Mouse (Mus musculus) hindbrain, embryonic 15.5 days (tissue): Measurements from ENCODE around the gene Kcna6. TPM values are rescaled to one million over a fixed set of nuclear protein-coding genes. Genes with fewer than 3 reads are reported as not detected.

Experiments used
- ATAC-seq: fragments of 200-750 bp; cut with Nextera tagmentation; 2 replicates; pipeline ENCODE4 v1.8.0; 2017; ENCODE audit warnings: low read depth, moderate number of reproducible peaks, moderate TSS enrichment; ENCODE audit not compliant: low FRiP score
- H3K27ac ChIP-seq: fragments of 300-500 bp; sonication (generic); replicated peaks from 2 replicates; pipeline ENCODE4 v1.5.1; 2015; ENCODE audit warnings: mild to moderate bottlenecking, inconsistent platforms
- H3K27me3 ChIP-seq: fragments of 300-500 bp; sonication (generic); 2 replicates; pipeline ENCODE4 v1.6.1; 2015; ENCODE audit warnings: control low read depth, inconsistent platforms
- H3K36me3 ChIP-seq: fragments of 300-500 bp; sonication (generic); 2 replicates; pipeline ENCODE4 v1.6.1; 2015; ENCODE audit warnings: control low read depth, inconsistent platforms
- H3K4me1 ChIP-seq: fragments of 300-500 bp; sonication (generic); replicated peaks from 2 replicates; pipeline ENCODE4 v1.6.1; 2015; ENCODE audit warnings: control low read depth, inconsistent platforms
- H3K4me2 ChIP-seq: fragments of 300-500 bp; sonication (generic); 2 replicates; pipeline ENCODE4 v1.6.1; 2015; ENCODE audit warnings: moderate library complexity, mild to moderate bottlenecking, inconsistent platforms
- H3K4me3 ChIP-seq: fragments of 300-500 bp; sonication (generic); 2 replicates; pipeline ENCODE4 v1.5.1; 2015; ENCODE audit warnings: mild to moderate bottlenecking, inconsistent platforms
- H3K9ac ChIP-seq: fragments of 300-500 bp; sonication (generic); 2 replicates; pipeline ENCODE4 v1.6.1; 2015; ENCODE audit warnings: inconsistent platforms
- H3K9me3 ChIP-seq: fragments of 300-500 bp; sonication (generic); 2 replicates; pipeline ENCODE4 v1.6.1; 2016; ENCODE audit warnings: control low read depth, inconsistent platforms
- WGBS: fragments of 180-500 bp; shearing (Covaris S2); methylation state at CpG from one replicate; pipeline ENCODE4 v1.1.7; 2015; 5-methylcytosine and 5-hydroxymethylcytosine counted together
- polyA plus RNA-seq: library from polyadenylated mRNA; unstranded; fragments of >200 nt; fragmentation: Nextera tagmentation; extraction: Ambion mirVana; gene quantifications from 2 replicates; pipeline ENCODE4 v1.2.1, GENCODE M21; 2015

Kcna6 gene
- polyA plus RNA-seq, result 22.3 and 24.4 TPM in 2 replicates

- Histone ChIP-seq H3K9ac (peak within 1 kb of the TSS; percentile 60), H3K4me2 (peak within 1 kb of the TSS; percentile 92), H3K27me3 (peaks cover 3% of the 10 kb centered on the region; the same call in 1 of the 2 replicates), H3K27ac (peak within 1 kb of the TSS; percentile 85), H3K4me1 (peaks cover 36% of the 10 kb centered on the region), H3K36me3 (no peaks in the 10 kb centered on the region), H3K4me3 (peak within 1 kb of the TSS; percentile 66), H3K9me3 (no peaks in the 10 kb centered on the region)
- peak; percentile 97 for ATAC-seq
- WGBS, result 3% methylated on average over 36 of the region's 36 CpGs
Measured at GRCm38 (mm10) chr6:126740211-126741142, at the start of gene Kcna6. Kcna6 (minus strand) TSS chr6:126740674.

DNA sequence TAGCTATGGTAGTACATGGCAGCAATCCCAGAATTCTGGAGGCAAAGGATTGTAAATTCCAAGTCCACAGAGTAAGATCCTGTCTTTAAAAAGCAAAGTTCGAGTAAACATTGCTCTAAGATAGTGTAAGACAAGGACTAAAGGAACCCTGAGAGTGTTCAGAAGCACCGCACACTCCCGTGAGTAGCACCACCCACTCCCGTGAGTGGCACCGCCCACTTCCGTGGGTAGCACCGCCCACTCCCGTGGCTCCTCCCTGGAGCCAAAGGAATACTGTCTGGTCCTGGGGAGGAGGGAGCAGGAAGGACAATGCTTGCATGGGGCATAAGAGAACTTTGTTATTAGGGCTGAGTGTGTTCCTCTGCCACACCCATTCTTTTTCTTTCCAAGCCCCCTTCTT lies 48.4 kb upstream of the Kcna6 start:
- Histone ChIP-seq H3K4me2 (no peak overlapping the region), H3K9ac (no peak overlapping the region), H3K27me3 (no peaks in the 10 kb centered on the region), H3K27ac (no peak overlapping the region), H3K36me3 (no peaks in the 10 kb centered on the region), H3K4me3 (no peak overlapping the region), H3K9me3 (no peaks in the 10 kb centered on the region), H3K4me1 (no peaks in the 10 kb centered on the region)
- no peak for ATAC-seq
- WGBS, result 87% methylated on average over 8 of the region's 8 CpGs

DNA sequence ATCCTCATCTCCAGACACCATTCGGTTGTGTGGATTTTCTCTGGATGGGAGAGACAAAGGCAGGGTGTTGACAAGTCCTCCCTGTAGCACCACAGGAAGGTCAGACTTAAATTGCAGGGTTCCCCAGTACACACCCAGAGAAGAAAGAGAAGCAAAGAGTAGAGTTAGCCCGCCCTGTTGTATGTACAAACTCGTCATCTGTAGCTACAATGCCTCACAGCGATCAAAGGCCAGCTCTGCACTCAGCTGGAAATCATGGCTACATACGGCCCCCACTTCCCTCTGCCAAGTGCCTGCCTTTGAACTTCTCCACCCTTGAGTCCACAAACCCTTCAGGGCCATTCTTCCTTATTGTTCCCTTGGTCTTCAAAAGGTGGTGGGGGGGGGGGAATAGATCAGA lies 43.7 kb upstream of the Kcna6 start:
- Histone ChIP-seq H3K27ac (no peak overlapping the region), H3K4me1 (no peaks in the 10 kb centered on the region), H3K4me2 (no peak overlapping the region), H3K4me3 (no peak overlapping the region), H3K36me3 (no peaks in the 10 kb centered on the region), H3K27me3 (no peaks in the 10 kb centered on the region), H3K9me3 (no peaks in the 10 kb centered on the region), H3K9ac (no peak overlapping the region)
- WGBS, result 55% methylated on average over 5 of the region's 5 CpGs
- no peak for ATAC-seq

- Histone ChIP-seq H3K4me1 (no peaks in the 10 kb centered on the region), H3K4me2 (no peak overlapping the region), H3K9ac (no peak overlapping the region), H3K36me3 (no peaks in the 10 kb centered on the region), H3K9me3 (no peaks in the 10 kb centered on the region), H3K27me3 (no peaks in the 10 kb centered on the region), H3K4me3 (no peak overlapping the region), H3K27ac (no peak overlapping the region)
- no peak for ATAC-seq
- 76% methylated on average over 10 of the region's 10 CpGs for WGBS
Measured at GRCm38 (mm10) chr6:126783651-126784066, 43.2 kb upstream of the Kcna6 start.

DNA sequence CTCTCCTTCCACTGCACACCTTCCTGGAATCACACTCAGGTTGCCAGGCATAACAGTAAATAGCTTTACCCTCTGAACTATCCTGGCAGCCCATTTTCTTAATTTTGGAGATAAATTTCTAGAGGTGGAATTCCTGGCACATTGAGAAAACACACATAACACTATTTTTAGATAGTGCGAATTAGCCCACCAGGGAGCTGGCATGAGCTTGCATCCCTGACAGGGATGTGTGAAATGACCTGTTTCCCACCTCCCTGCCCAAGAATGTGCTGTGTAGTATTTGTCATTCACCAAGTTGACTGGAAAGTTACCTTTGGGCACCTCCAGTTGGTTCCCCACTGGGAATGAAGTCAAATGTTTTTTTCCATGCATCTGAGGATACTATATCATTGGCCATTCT lies 42.6 kb upstream of the Kcna6 start:
- Histone ChIP-seq H3K27me3 (no peaks in the 10 kb centered on the region), H3K4me1 (no peaks in the 10 kb centered on the region), H3K36me3 (no peaks in the 10 kb centered on the region), H3K4me3 (no peak overlapping the region), H3K9me3 (no peaks in the 10 kb centered on the region), H3K27ac (no peak overlapping the region), H3K4me2 (no peak overlapping the region), H3K9ac (no peak overlapping the region)
- no peak for ATAC-seq
- WGBS, result 74% methylated on average over 1 of the region's 1 CpGs

DNA sequence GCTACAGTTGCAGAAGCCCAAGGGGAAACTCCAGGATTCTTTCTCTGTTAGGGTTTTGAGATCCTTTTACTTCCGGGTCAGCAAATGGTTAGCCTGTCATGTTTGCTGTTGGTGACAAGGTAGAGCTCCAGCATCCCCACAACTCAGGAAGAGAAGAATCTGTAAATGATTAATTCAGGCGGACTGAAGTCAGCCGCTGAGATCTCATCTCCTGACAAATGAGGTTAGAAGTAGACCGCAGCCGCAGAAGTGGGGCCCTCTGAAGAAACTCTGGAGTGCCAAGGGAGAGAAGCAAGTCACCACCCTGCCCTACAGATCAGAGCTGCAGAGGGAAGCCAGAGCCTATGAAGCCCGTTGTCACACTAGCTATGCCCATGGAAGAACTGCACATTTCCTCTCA lies 37.4 kb upstream of the Kcna6 start:
- H3K27me3 ChIP-seq, result no peaks in the 10 kb centered on the region
- ATAC-seq, result no peak
- H3K9me3 ChIP-seq, result no peaks in the 10 kb centered on the region
- H3K4me2 ChIP-seq, result no peak overlapping the region
- no peak overlapping the region for H3K9ac ChIP-seq
- H3K4me3 ChIP-seq, result no peak overlapping the region
- WGBS, result 63% methylated on average over 6 of the region's 6 CpGs
- no peaks in the 10 kb centered on the region for H3K36me3 ChIP-seq
- H3K27ac ChIP-seq, result no peak overlapping the region
- no peaks in the 10 kb centered on the region for H3K4me1 ChIP-seq

DNA sequence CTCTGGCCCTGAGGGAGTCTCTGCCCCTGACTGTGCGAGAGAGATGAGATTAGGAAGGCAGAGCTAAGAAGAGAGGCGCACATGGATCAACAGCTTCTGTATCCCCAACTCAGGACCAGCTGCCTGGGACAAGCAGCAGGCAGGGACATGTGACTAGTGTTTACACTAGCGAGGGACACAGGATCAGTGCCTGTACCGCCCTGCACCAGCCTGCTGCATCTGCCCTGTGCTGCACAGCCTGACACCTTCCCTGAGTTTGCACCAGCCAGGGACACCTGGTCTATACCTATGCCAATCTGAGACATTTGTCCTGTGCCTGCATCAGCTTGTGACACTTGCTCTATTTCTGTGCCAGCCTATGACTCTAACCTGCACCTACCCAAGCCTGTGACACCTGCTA lies 33.4 kb upstream of the Kcna6 start:
- 73% methylated on average over 4 of the region's 4 CpGs for WGBS
- Histone ChIP-seq H3K9ac (no peak overlapping the region), H3K4me3 (no peak overlapping the region), H3K4me1 (peaks cover 13% of the 10 kb centered on the region), H3K4me2 (no peak overlapping the region), H3K27ac (no peak overlapping the region), H3K9me3 (no peaks in the 10 kb centered on the region), H3K36me3 (no peaks in the 10 kb centered on the region), H3K27me3 (no peaks in the 10 kb centered on the region)
- peak; percentile 30; the same call in 1 of the 2 replicates for ATAC-seq

DNA sequence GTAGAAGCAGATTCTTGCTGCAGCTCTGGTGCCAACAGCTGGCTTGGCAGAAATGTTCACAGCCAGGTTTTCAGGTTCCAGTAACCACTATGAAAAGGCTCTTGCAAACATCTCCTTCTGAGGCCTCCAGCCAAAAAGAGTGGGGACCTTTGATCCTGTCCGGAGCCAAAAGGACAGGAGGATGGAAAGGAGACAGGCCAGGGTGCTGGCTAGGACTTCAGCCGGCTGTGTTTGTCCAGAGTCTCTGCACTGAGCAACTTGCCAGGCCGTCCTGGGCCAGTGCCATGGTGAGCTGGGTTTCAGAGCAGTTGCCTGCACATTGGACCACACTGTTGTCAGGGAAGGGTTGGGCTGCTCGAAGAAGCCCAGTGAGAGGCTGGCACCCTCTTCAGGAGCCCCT lies 31.9 kb upstream of the Kcna6 start:
- WGBS, result 68% methylated on average over 4 of the region's 4 CpGs
- Histone ChIP-seq H3K27me3 (no peaks in the 10 kb centered on the region), H3K4me3 (no peak overlapping the region), H3K4me2 (no peak overlapping the region), H3K4me1 (peaks cover 28% of the 10 kb centered on the region), H3K9me3 (no peaks in the 10 kb centered on the region), H3K9ac (no peak overlapping the region), H3K27ac (no peak overlapping the region), H3K36me3 (no peaks in the 10 kb centered on the region)
- 0 out of 2 replicates have a peak, but pooled peaks have one; percentile 48 for ATAC-seq

- no peaks in the 10 kb centered on the region for H3K36me3 ChIP-seq
- H3K27me3 ChIP-seq, result no peaks in the 10 kb centered on the region
- peak overlapping the region; percentile 48 for H3K27ac ChIP-seq
- no peak overlapping the region for H3K9ac ChIP-seq
- 56% methylated on average over 12 of the region's 12 CpGs for WGBS
- ATAC-seq, result 0 out of 2 replicates have a peak, but pooled peaks have one; percentile 9
- no peaks in the 10 kb centered on the region for H3K9me3 ChIP-seq
- no peak overlapping the region for H3K4me2 ChIP-seq
- peaks cover 28% of the 10 kb centered on the region for H3K4me1 ChIP-seq
- H3K4me3 ChIP-seq, result no peak overlapping the region
Measured at GRCm38 (mm10) chr6:126770146-126770731, 29.8 kb upstream of the Kcna6 start.

- H3K4me3 ChIP-seq, result no peak overlapping the region
- no peaks in the 10 kb centered on the region for H3K27me3 ChIP-seq
- no peak for ATAC-seq
- 61% methylated on average over 11 of the region's 11 CpGs for WGBS
- peak overlapping the region; percentile 68 for H3K27ac ChIP-seq
- no peak overlapping the region for H3K4me2 ChIP-seq
- H3K9ac ChIP-seq, result no peak overlapping the region
- H3K36me3 ChIP-seq, result no peaks in the 10 kb centered on the region
- no peaks in the 10 kb centered on the region for H3K9me3 ChIP-seq
- H3K4me1 ChIP-seq, result peaks cover 28% of the 10 kb centered on the region
Measured at GRCm38 (mm10) chr6:126768957-126769665, 28.6 kb upstream of the Kcna6 start.

DNA sequence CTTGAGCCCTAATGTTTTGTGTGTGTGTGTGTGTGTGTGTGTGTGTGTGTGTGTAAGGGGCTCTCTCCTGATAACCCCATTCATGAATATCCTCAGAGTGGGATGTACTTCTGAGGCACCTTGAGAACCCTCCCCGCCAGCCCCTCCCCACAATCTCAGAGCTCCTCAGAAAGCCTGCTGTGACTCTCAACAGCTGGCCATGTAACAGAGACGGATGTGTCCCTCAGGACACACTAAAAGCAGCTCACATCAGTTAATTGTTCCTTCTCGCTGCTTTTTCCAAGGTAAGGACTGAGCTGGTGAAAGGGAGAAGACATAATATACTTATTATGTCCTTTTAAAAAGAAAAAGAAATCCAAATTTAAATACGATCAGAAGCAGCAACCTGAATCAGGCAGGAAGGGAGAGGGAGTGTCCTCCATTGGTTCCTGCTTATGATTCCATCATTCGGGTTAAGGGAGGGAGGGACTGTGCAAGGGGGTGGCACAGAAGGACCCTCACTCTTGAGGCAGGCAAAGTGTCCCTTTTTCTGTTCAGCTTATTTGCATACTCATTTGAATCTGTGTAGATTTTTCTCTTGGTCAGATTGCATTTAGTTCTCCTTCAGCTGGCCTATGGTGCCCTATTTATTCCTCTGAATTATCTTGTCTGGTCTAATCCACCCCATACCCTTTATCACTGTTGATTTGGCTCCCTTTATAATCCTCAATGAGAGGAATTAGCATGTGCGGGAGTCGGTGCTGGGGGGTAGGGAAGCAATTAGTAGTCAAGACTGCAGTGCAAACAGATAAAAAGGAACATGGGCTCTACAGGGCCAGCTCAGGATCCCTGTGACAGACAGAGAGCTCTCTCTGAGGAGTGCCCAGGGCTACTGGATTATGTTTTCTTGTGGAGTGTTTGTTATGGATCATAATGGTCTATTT lies 27.4 kb upstream of the Kcna6 start:
- Histone ChIP-seq H3K36me3 (no peaks in the 10 kb centered on the region), H3K4me2 (peak overlapping the region; percentile 14; the same call in 1 of the 2 replicates), H3K9me3 (no peaks in the 10 kb centered on the region), H3K4me3 (no peak overlapping the region), H3K4me1 (peaks cover 28% of the 10 kb centered on the region), H3K27ac (peak overlapping the region; percentile 68), H3K9ac (no peak overlapping the region), H3K27me3 (no peaks in the 10 kb centered on the region)
- 14% methylated on average over 7 of the region's 7 CpGs for WGBS
- ATAC-seq, result peak; percentile 61; the same call in 1 of the 2 replicates
